Mouse (Mus musculus) testis, adult 2 months (tissue): ENCODE results near the gene Cpe.

Experiments
- CTCF ChIP-seq: fragments of 200-500 bp; IDR thresholded peaks from 2 replicates; pipeline ENCODE4 v1.5.1; 2012; ENCODE audit warnings: low read depth, mild to moderate bottlenecking, inconsistent platforms, low read length, moderate library complexity; ENCODE audit not compliant: control insufficient read depth, insufficient read depth, insufficient replicate concordance
- POLR2A ChIP-seq: fragments of 200-500 bp; IDR thresholded peaks from 2 replicates; pipeline ENCODE4 v1.6.1; 2012; ENCODE audit warnings: low read depth, mild to moderate bottlenecking, inconsistent platforms, low read length, moderate library complexity; ENCODE audit not compliant: control insufficient read depth

DNA sequence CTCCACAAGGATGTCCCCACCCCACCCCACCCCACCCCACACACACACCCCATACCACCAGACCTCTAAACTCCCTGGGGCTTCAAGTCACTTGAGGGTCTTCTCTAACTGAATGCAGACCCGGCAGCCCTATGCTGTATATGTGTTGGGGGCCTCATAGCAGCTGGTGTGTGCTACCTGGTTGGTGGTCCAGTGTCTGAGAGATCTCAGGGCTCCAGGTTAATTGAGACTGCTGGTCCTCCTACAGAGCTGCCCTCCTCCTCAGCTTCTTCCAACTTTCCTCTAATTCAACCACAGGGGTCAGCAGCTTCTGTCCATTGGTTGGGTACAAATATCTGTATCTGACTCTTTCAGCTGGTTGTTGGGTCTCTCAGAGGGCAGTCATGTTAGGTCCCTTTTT, 102.4 kb downstream of the Cpe start:
- TF ChIP-seq POLR2A (no peak), CTCF (no peak)
